Mouse (Mus musculus): ENCODE measurements around the gene Prss45.

- TF ChIP-seq CTCF (IDR thresholded peaks at IDR 0.05; ENCODE audit: low read depth) (no peak), EP300 (optimal IDR thresholded peaks at IDR 0.05) (no peak)
These were observed 36.5 kb upstream of the Prss45 start, which contains the start of gene Prss42 for GRCm38 (mm10) chr9:110797866-110798265.

Data from stomach, postnatal 0 days (tissue).